Mouse (Mus musculus) cerebellum, adult 9-11 months (tissue): Measurements from ENCODE around the gene Rhot2.
A peak's percentile ranks its signal among the peaks of the same experiment; 100 is the strongest.
"Not testable (repeated sequence)": the region's sequence is repeated elsewhere in the genome, so short reads cannot be mapped to it uniquely, and the experiment has no call there.

ENCODE experiments used
- DNase-seq: peaks from one replicate; pipeline ENCODE4 v3.0.0; 2022

Rhot2 gene

DNA sequence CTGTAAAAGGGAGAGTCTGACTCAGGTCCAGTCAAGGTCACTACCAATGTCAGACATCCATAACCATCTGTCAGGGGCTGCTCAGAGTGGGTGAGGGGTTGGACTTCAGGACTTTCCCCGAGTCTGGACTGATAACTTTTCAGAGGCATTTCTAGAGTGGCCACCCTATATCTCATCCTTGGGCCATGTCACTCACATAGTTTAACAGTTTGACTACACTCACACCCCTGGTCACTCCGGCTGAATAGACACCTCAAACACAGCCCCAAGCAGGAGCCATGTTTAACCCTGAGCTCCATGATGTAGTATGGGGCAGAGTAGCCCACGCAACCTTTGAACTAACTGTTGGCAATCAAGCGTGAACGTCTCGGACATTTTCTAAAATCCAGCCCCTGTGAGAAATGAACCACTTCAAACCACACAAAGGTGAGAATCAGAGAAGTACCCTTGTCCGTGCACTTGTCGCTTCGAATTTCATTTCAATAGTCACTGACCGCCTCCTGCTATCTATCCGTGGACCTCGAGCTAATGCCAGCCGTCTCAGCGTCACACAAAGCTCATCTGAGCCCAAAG, 29.6 kb upstream of the Rhot2 start:
- peak; percentile 57 for DNase-seq

DNA sequence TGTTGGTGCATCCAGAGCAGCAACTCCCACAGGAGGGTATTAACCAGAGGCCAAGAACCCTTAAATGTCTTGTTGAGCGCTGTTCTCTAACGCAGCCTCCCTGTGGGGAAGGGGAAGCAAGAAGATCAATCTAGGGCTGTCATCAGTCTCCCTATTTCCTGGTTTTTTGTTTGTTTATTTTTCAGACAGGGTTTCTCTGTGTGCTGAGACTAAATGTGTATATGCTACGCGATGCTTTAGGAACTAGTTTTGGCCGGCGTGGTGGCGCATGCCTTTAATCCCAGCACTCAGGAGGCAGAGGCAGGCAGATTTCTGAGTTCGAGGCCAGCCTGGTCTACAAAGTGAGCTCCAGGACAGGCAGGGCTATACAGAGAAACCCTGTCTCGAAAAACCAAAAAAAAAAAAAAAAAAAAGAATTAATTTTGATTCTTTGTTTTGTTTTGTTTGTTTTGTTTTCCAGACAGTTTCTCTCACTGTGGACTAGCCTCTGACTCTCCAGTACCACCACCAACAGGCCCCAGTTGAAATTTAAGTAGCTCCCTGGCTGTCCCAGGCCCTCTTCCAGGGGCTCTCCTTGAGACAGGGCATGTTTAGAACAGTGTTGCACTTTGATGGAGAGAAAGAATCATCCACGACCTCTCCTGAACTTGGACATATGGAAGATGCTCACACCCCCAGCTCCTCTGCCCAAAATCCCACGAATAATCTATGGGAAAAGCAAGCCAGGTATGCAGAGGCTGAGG, 28.9 kb upstream of the Rhot2 start:
- DNase-seq, result no peak

DNA sequence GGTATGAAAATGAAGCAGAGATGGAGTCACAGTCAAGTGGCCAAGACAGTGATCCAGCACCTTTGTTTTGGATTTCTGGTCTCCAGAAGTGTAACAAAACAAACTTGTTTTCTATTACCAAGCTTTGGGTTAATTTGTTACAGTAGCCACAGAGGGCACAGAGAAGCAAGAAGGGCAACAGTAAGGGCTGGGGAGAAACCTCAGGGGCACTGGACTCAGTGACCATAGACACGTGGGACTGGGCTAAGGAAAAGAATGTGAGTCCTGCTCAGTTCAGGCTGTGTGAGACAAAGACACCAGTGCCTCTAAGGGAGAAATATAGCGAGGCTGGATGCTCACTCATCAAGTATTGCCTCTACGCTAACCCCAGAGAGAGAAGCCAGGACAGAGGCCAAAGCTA, 28.0 kb upstream of the Rhot2 start:
- no peak for DNase-seq

DNA sequence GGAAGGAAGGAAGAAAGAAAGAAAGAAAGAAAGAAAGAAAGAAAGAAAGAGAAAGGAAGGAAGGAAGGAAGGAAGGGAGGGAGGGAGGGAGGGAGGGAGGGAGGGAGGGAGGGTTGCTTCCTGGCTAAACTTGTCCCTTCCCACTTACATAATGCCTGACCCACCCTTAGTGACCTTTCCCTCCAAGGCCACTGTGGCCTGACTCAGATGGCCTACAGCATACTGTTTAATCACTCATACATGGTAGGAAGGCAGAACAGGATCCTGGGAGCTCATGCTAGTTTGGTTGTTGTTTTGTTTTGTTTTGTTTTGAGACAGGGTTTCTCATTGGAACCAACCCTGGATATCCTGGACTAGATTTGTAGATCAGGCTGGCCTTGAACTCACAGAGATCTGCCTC, 26.9 kb upstream of the Rhot2 start:
- DNase-seq, result not testable (repeated sequence)

DNA sequence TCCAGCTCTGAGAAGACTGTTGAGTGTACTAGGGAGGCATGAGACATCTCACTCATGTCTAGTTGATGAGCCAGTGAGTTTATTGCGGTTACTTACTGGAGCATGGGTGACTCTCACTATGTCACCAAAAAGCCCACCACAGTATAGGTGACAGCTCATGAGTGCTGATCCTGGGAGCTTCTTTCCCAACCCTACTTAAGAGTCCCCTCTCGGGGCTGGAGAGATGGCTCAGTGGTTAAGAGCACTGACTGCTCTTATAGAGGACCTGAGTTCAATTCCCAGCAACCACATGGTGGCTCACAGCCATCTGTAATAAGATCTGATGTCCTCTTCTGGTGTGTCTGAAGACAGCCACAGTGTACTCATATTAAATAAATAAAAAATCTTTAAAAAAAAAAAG, 25.3 kb upstream of the Rhot2 start:
- DNase-seq, result peak; percentile 35

DNA sequence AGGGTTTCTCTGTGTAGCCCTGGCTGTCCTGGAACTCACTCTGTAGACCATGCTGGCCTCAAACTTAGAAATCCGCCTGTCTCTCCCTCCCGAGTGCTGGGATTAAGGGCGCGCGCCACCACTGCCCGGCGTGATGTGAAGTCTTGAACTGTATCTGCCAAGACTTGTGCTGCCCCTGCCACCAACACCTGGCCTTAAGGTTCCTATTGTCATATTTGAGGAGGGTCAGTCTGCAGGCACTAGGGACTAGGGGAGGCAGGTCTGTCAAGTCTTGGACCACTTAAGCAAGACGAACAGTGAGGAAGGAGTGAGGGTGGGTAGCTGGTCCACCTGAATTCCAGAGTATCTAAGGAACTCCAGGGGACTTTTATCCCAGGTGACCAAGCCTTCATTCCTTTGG, 24.8 kb upstream of the Rhot2 start:
- DNase-seq, result peak; percentile 52

DNA sequence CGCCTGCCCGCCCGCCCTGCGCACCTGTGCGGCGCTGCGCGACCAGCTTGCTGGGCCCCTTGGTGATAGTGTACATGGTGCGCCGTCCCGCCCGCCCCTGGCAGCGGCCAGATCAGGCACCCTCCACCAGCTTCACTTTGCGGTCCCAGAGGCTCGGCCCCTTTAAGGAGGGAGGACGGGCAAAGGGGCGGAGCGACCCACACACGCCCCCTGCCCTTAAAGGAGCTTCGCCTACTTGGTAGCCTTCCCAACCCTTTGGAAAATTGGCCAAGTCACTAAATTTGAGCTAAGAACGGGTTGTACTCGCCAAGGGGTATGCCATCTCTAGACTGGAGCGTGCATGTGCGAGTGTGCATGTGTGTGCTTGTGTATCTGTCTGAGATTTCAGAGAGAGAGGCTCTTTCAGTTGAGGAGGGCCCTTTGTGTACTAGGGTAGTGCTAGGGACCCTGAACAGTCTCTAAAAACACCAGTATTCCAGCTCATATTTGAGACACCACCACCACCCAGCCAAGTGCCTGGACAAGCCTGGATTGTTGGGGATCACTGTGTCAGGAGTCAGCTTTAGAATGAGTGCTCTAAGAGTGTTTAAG, 24.0 kb upstream of the Rhot2 start, which contains the start of gene Mcrip2:
Mcrip2 (minus strand) TSS at position 164 of the 591 bp plus-strand sequence.
- DNase-seq, result peak; percentile 86

DNA sequence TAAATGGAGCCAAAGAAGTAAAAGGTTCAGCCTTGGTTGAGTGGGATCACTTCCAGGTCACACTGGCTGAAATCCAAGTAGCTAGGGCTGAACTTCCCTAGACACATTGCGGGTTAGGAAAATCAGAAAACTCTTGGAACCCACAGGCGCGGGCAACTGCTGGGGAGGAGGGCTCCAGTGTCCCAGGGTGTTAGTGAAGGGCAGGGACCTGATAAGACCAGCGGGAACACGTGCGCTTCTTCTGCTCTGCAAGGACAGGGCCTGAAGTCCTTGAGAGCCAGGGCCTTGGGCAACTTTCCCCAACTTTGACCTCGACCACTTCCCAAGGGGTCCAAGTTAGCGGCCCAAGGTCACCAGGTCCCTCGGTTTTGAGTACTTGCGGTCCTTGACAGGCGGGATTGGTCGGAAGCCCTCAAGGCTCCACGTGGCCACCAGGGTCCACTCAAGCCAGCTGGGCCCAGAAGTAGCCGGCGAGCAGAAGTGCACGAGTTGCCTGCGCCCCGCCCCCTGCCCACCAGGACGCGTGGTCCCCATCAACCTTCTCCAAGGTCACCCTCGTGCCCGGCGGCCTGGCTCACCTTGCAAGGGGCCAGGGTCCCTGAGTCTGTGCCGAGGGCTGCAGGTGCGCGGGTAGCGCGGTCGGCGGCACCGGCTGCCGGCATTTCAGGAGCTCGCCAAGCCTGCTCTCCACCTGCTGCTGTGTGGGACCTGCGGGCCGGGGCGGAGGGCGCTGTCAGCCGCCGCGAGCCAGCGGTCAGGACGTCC, 23.4 kb upstream of the Rhot2 start:
- DNase-seq, result peak; percentile 76

DNA sequence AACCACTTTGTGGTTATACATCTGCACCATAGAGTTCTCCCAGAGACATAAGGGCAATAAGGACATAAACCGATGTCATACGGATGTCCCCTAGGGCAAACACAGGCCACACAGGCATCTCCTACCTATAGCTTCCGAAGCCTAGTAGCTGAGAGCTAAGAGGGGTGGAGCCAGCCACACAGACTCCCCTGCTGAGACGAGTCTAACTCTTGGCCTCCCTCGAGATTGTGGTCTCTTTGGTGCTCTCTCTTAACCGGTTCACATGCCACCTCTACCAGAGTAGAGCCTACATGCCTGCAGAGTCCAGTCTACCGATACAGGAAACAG, 22.8 kb upstream of the Rhot2 start:
- DNase-seq, result no peak

DNA sequence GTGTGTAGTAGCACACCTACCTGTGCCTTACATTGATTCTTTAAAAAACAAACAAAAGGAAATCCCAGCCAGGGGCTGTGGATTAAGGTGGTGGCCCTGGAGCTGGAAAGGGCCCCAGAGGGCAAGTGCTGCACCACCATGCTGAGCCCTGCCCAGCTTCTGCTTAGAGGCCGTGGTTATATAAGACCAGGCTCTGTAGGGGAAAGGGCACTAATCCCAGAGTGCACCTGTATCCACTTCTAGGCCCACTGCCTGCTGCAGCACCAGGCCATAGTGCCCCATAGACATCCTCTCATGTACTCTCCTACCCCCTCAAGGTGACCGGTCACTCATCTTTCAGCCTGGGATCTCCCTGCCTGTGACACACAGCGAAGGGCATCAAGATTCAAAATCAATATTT, 21.5 kb upstream of the Rhot2 start:
- peak; percentile 31 for DNase-seq

DNA sequence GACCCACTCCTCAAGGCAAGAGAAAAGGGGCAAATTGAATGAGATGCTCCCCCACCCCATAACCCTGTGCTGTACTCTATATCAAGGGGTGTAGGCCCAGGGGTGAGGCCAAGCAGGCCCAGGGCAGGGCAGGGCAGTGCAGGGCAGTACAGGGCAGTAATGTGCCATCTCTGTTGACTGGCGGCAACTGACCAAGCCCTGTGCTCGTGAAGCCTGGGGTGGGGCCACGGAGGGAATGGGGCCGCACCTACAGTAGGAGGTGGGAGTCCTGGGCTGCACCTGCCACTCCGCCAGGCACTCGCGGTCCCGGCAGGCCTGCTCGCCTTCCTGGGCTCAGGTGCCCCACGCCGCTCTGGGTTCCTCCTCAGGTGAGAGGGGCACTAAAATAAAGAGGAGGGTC, 20.6 kb upstream of the Rhot2 start:
- peak; percentile 49 for DNase-seq

DNA sequence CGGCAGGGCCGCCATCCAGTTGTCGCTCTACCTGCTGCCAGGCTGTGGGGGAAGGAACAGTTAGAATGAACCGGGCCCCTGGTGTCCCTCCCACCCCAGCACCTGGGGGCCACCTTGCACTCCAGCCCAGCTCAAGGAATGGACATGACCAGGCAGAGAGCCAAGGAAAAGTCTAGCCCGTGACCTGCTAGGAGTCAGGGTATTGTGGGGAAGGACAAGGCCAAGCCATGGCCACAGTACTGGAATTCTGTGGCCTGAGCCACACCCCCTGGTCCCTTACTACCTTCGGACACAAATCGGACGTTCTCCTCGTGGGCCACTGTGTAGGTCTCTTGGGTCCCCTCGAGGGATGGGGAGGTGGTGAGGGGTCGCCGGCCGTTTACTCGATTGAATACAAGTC, 19.7 kb upstream of the Rhot2 start:
- peak; percentile 55 for DNase-seq

DNA sequence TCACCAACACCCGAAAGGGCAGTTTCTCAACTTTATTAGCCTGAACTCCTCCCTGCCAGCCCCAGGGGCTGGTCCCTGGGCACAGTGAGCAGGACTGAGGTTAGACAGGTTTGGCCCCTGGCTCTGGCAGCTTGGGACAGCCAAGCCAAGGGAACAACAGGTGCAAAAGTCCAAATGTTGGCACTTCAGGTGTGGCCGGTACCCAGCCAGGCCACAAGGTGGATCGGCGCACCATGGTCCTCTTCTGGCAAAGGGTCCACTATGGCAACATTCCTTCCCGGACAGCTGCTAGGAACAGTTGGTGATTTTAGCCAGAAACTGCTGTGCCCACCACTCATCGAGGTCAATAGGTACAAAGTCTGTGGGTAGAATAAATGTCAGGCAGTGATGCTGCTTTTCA, 19.0 kb upstream of the Rhot2 start:
- DNase-seq, result peak; percentile 44

DNA sequence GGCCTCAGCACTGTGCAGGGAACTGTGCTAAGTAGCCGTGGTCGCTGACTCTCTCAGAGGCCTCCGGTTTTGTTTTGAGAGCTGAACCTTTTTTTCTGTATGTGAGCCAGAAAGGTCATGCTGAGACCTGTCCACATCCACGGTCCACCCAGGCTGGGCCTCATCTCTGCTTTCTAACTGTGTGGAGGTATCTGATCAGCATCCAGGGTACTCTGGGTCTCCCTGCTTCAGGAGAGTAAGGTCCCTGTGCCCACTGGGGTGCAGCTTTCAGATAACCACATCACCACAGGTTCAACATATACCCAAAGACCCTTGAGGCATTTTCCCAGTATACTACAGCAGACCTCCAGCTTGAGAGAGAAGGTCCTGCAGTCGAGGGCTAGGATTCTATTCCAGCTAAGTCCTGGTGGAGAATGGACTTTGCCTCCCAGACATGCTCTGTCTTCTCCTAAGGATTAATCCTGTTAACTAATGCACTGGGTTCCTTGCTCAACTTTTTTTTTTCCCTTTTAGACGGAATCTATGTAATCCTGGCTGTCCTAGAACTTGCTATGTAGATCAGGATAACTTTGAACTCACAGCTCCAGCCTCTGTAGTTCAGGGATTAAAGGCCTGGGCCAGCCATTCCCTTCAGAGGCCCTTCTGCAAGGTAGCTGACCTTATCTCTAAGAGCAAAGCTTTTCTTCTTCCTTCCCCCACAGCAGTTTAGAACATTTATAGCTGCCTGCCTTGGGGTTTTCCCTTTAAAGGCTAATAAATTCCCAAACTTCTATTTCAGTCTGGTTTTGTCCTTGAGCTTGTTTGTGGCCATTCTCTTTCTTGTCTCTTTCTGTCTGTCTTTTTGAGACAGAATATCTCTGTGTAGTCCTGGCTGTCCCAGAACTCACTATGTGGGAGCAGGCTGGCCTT, 17.3 kb upstream of the Rhot2 start:
- DNase-seq, result no peak

DNA sequence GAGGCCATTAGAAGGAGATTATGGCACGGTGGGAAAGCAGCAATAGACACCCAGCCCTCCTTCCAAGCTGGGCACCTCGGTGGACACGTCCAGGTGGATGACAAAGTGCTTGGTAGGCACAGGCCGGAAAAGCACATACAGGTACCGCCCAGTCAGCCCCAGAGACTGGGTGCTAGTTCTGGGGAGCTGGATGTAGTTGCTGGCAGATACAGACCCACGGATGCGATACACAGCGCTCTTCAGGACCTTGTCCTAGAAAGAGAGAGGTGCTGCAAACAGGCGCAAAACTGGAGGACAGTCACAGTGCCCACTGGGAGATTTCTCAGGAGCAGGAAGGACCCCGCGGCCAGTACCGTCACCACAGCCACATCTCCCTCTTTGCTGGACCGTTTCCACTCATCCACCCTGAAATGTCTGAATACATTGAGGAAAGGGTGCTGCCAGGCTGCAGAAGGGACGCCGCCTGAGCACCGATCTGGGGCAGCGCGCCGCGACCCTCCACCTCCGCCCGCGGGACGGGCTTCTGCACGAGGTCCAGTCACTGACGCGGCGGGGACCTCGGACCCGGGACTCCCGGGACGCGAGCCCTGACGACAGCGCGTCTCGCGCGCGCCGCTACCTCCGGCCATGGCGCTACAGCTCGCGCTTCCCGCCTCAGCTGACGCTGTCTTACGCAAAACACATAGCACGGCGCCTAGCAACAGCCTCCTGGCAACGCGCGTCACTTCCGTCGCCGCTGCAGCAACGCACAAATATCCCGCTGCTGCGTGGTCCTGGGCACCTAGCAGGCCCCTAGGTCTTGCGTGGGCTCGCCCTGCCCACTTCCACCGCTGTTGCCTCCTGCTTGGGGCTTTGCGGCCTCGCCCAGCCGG, 16.4 kb upstream of the Rhot2 start, which contains the start of gene Wdr90:
Wdr90 (minus strand) TSS at position 670 of the 872 bp plus-strand sequence.
- DNase-seq, result peak; percentile 92

DNA sequence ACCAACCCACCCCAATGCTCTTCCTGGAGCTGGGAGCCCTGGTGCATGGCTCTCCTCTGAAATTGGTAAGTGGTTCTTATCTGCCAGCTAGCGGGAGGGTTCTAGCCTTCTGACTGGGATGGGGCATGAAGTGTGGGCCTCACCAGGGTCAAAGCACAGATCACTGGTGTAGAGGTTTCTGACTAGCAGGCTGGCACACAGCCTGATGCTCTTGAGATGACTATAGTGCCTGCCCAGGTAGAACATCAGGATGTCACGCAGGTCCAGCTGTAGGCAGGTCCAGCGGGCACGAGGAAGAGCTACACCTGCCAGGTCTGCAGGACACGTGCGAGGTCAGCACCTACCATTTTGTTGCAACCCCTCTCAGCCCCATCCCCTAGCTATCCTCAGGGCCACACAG, 15.6 kb upstream of the Rhot2 start:
- DNase-seq, result peak; percentile 61

DNA sequence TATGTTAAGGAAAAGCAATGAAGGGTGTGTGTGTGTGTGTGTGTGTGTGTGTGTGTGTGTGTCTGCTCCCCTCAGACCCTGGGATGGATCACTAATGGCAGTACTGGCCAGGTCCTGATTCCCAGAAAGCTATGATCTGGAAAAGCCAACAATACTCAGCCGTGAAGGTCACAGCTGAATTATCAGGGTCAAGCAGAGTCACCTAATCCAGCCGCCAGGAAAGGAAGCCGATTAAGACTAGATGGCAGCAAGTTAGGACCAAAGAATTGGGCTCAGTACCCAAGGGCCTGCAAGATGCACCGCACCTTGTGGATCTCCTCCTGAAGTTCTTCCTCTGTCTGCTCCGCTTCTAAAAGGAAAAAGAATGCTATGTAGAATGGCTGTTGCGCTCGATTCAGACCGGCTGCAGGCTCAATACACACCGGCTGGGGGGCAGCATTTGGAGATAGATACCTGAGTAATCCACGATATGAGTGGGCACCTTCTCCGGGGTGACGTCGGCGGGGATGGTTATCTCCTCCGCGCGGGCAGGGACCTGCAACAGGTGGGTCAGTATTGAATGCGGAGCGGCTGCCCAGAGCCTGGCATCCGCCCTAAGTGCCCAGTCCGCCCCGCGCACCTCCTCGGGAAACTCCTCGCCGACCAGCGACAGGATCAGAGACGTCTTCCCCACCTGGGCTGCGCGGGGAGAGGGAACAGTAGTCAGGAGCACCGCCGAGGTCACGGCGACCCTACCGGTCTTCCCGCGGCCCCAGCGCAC, 835 bp downstream of the Rhot2 start:
- peak; percentile 74 for DNase-seq

DNA sequence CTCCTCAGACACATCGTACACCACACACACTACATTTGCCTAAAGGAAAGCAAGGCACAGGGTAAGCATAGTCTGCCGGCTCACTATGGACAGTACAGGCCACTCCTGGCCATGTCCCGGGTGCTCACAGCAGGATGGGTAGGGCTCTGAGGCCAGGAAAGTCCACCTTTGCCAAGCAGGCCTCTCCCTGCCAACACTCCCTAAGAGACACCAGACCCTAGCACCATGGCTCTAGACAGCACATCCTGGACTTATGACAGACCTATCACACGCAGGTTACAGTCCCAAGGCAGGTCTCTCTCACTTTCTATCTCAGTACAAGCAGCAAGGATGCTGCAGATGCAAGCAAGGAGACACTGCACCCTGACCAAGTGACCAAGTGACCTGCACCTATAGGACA, 1.5 kb downstream of the Rhot2 start:
- DNase-seq, result peak; percentile 50

DNA sequence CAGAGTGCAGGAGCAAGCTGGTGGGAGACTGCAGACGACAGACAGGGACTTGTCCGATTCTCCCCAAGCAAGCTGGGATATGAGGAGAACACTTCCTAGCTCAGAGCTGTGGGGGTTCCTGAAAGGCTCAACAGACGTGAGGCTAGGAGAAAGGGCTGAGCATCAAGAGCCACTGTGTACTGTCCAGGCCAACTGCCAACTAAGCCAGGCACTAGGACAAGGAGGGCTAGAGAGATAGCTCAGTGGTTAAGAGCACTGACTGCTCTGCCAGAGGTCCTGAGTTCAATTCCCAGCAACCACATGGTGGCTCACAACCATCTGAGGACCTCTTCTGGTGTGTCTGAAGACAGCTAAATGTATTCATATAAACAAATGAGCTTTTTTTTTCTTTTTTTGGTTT, 2.1 kb downstream of the Rhot2 start:
- no peak for DNase-seq

DNA sequence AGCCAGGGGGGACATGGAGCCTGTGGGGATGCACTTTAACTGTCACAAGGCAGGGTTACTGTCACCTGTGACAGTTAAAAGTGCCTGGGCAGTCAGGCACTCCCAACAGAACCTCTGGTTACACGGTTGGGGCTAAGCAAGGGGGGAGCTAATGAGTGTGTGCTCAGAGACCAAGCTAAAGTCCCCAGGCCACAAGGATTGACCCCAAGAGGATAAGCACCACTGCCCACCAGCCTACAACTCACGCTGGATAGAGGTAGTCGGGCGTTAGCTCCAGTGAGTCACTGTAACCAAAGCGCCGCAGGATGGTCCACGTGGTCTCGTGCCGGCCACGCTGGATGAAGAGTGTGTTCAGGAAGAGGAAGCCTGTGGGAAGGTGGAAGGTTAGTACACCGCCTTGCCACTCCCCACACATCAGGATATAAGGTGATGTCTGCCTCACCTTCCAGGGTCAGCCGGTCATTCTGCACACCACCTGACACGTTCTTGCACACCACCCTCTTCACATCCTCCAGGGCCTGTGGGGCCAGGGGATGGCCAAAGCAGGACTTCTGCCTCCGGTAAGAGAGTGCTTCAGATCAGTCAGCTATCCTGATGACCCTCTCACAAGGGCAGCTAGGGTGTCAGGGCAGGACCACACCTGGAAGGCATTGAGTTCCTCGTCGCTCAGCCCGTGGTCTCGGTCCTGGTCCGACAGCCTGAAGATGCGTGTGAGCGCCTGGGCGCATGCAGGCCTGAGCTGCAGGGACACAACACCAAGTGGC, 3.4 kb downstream of the Rhot2 start, which contains the start of gene Gm20683:
Gm20683 (minus strand) TSS at position 647 of the 764 bp plus-strand sequence.
- peak; percentile 52 for DNase-seq
